Mouse (Mus musculus) heart, adult 18-20 months (tissue): ENCODE measurements around the gene Taf9b. TPM values are rescaled to one million over a fixed set of nuclear protein-coding genes. Genes with fewer than 3 reads are reported as not detected.

ENCODE experiments used
- total RNA-seq, 2 experiments: library from RNA; stranded (reverse); gene quantifications; 2 replicates each; pipeline ENCODE4 v1.2.3; 2021

Gene Taf9b
- total RNA-seq, 2 experiments from 2014 or later, result 6.9 to 10.7 TPM

Other genes with a start within 250 kb of the Taf9b start
- gene Magt1, start 209.3 kb downstream of the Taf9b start, total RNA-seq, result 10 to 100 TPM; 38.1 to 47.6 TPM
- 1,000 to 10,000 TPM; 1,613 to 1,714 TPM for gene Cox7b, start 205.5 kb downstream of the Taf9b start, total RNA-seq
- gene Atp7a, start 193.9 kb downstream of the Taf9b start, total RNA-seq, result 1 to 10 TPM; 7.7 to 8.7 TPM
- gene Tlr13, start 78.0 kb downstream of the Taf9b start, total RNA-seq, result 1 to 10 TPM; 1.0 to 1.1 TPM
- 100 to 1,000 TPM; 458 to 480 TPM for gene Pgk1, start 34.1 kb downstream of the Taf9b start, total RNA-seq
- not detected for gene Fnd3c2, start 34.2 kb upstream of the Taf9b start, total RNA-seq